Mouse (Mus musculus) heart, embryonic 13.5 days (tissue): ENCODE data around the gene 1700020D05Rik. TPM values are rescaled to one million over a fixed set of nuclear protein-coding genes. Genes with fewer than 3 reads are reported as not detected.

Experiments used
- ATAC-seq: fragments of 200-750 bp; cut with Nextera tagmentation; 2 replicates; pipeline ENCODE4 v1.8.0; 2017; ENCODE audit warnings: moderate TSS enrichment; ENCODE audit not compliant: insufficient number of reproducible peaks, low FRiP score, low TSS enrichment; ENCODE audit errors: extremely low read depth
- H3K27ac ChIP-seq: fragments of 300-500 bp; sonication (generic); replicated peaks from 2 replicates; pipeline ENCODE4 v1.5.1; 2015; ENCODE audit warnings: moderate library complexity, mild to moderate bottlenecking, inconsistent platforms
- H3K27me3 ChIP-seq: fragments of 300-500 bp; sonication (generic); replicated peaks from 2 replicates; pipeline ENCODE4 v1.6.1; 2015; ENCODE audit warnings: mild to moderate bottlenecking, inconsistent platforms
- H3K36me3 ChIP-seq: fragments of 300-500 bp; sonication (generic); 2 replicates; pipeline ENCODE4 v1.6.1; 2015; ENCODE audit warnings: mild to moderate bottlenecking, inconsistent platforms
- H3K4me1 ChIP-seq: fragments of 300-500 bp; sonication (generic); 2 replicates; pipeline ENCODE4 v1.6.1; 2015; ENCODE audit warnings: inconsistent platforms
- H3K4me2 ChIP-seq: fragments of 300-500 bp; sonication (generic); 2 replicates; pipeline ENCODE4 v1.6.1; 2015; ENCODE audit warnings: inconsistent platforms, mild to moderate bottlenecking, moderate library complexity
- H3K4me3 ChIP-seq: fragments of 300-500 bp; sonication (generic); 2 replicates; pipeline ENCODE4 v1.5.1; 2015; ENCODE audit warnings: moderate library complexity, mild to moderate bottlenecking, inconsistent platforms
- H3K9ac ChIP-seq: fragments of 300-500 bp; sonication (generic); 2 replicates; pipeline ENCODE4 v1.6.1; 2015; ENCODE audit warnings: inconsistent platforms, mild to moderate bottlenecking, moderate library complexity
- H3K9me3 ChIP-seq: fragments of 300-500 bp; sonication (generic); 2 replicates; pipeline ENCODE4 v1.6.1; 2016; ENCODE audit warnings: inconsistent platforms
- WGBS: fragments of 180-500 bp; shearing (Covaris S2); methylation state at CpG from one replicate; pipeline ENCODE4 v1.1.7; 2015; ENCODE audit warnings: mixed read lengths; 5-methylcytosine and 5-hydroxymethylcytosine counted together
- polyA plus RNA-seq: library from polyadenylated mRNA; unstranded; fragments of >200 nt; fragmentation: Nextera tagmentation; extraction: Ambion mirVana; gene quantifications from 2 replicates; pipeline ENCODE4 v1.2.1, GENCODE M21; 2015

The 1700020D05Rik gene
- not detected in 2 replicates for polyA plus RNA-seq

DNA sequence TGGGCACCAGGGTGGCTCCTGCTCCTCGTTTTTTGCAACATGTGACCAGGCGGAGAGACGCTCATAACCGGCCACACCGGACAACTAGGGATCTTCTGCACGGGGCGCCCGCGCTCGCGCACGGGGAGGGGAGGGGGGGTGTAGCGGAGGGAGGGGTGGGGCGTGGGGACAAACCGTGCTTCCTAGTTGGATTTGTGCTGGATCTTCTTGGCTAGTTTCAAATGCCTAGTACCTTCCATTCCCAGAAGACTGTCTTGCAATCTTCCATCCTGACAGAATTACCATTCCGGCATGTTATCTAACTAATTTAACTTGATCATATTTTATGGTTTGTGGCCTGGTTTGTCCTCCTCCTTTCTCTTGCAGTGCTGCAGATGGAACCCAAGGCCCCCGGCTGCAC lies at the start of gene 1700020D05Rik:
Gene 1700020D05Rik (minus strand): TSS at position 101 of the 400 bp plus-strand sequence.
- Histone ChIP-seq H3K9ac (no peak within 1 kb of the TSS), H3K9me3 (peaks cover 4% of the 10 kb centered on the region; the same call in 1 of the 2 replicates), H3K27ac (no peak within 1 kb of the TSS), H3K4me2 (no peak within 1 kb of the TSS), H3K36me3 (peaks cover 26% of the 10 kb centered on the region), H3K27me3 (no peaks in the 10 kb centered on the region), H3K4me1 (no peaks in the 10 kb centered on the region), H3K4me3 (no peak within 1 kb of the TSS)
- ATAC-seq = no peak
- WGBS = 54% methylated on average over 17 of the region's 17 CpGs

- Histone ChIP-seq H3K9ac (no peak overlapping the region), H3K9me3 (no peaks in the 10 kb centered on the region), H3K27ac (no peak overlapping the region), H3K4me2 (no peak overlapping the region), H3K36me3 (no peaks in the 10 kb centered on the region), H3K4me3 (no peak overlapping the region), H3K4me1 (no peaks in the 10 kb centered on the region; the same call in 1 of the 2 replicates), H3K27me3 (peaks cover 33% of the 10 kb centered on the region)
- 48% methylated on average over 4 of the region's 4 CpGs for whole genome bisulfite sequencing
- no peak for ATAC-seq
These were observed 44.0 kb upstream of the 1700020D05Rik start for GRCm38 (mm10) chr19:5547471-5548056.

DNA sequence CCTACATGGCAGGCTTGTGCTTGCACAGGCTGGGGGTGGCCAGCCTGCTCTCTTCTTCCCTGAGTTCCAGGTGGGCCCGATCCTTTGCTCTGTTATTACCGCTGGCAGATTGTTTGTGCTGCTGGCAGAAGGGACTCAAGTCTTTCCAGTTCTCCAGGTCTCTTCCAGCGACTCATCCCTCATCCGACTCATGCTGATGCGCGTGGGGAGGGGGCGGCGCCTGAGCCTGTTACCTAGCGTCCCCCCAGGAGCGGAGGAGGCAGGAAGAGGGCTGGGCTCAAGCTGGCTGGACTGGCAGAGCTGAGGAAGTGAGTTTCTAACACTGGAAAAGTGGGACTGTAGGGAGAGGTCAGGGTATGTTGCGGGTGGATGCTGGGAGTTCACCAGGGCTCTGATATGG lies 40.4 kb upstream of the 1700020D05Rik start:
- H3K9me3 ChIP-seq = no peaks in the 10 kb centered on the region
- H3K4me3 ChIP-seq = no peak overlapping the region
- ATAC-seq = no peak
- H3K4me2 ChIP-seq = no peak overlapping the region
- 51% methylated on average over 11 of the region's 11 CpGs for WGBS
- H3K36me3 ChIP-seq = no peaks in the 10 kb centered on the region
- H3K4me1 ChIP-seq = no peaks in the 10 kb centered on the region; the same call in 1 of the 2 replicates
- H3K9ac ChIP-seq = no peak overlapping the region
- H3K27ac ChIP-seq = no peak overlapping the region
- H3K27me3 ChIP-seq = peaks cover 9% of the 10 kb centered on the region; the same call in 1 of the 2 replicates

- H3K9me3 ChIP-seq = no peaks in the 10 kb centered on the region
- no peak overlapping the region for H3K4me3 ChIP-seq
- H3K9ac ChIP-seq = no peak overlapping the region
- WGBS = 79% methylated on average over 9 of the region's 9 CpGs
- H3K4me2 ChIP-seq = no peak overlapping the region
- ATAC-seq = no peak
- H3K36me3 ChIP-seq = no peaks in the 10 kb centered on the region
- peaks cover 13% of the 10 kb centered on the region; the same call in 1 of the 2 replicates for H3K27me3 ChIP-seq
- no peaks in the 10 kb centered on the region; the same call in 1 of the 2 replicates for H3K4me1 ChIP-seq
- no peak overlapping the region for H3K27ac ChIP-seq
These were observed 39.8 kb upstream of the 1700020D05Rik start for GRCm38 (mm10) chr19:5543362-5543761.

DNA sequence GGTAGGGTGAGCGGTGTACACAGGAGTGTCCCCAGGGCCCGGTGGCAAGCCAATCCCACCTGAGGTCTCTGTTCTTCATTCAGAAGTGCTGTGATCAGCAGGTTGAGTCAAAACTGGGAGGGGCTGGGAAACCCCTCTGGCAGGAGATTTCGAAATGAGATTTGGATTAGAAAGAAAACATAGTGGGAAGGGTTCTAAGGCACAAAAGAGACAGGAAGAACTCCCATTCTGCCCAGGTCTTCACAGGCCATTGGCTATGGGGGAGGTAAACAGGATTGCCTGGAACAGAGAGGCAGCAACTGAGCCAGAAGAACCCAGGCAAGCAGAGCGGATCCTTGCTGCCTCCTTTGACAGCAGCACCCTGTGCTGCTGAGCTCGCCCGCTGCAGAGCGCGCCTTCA lies 35.2 kb upstream of the 1700020D05Rik start:
- no peak overlapping the region for H3K27ac ChIP-seq
- no peak overlapping the region for H3K4me3 ChIP-seq
- H3K4me1 ChIP-seq = no peaks in the 10 kb centered on the region
- H3K36me3 ChIP-seq = no peaks in the 10 kb centered on the region
- H3K27me3 ChIP-seq = peaks cover 24% of the 10 kb centered on the region
- H3K9ac ChIP-seq = no peak overlapping the region
- WGBS = 62% methylated on average over 8 of the region's 8 CpGs
- no peak overlapping the region for H3K4me2 ChIP-seq
- no peak for ATAC-seq
- H3K9me3 ChIP-seq = no peaks in the 10 kb centered on the region

DNA sequence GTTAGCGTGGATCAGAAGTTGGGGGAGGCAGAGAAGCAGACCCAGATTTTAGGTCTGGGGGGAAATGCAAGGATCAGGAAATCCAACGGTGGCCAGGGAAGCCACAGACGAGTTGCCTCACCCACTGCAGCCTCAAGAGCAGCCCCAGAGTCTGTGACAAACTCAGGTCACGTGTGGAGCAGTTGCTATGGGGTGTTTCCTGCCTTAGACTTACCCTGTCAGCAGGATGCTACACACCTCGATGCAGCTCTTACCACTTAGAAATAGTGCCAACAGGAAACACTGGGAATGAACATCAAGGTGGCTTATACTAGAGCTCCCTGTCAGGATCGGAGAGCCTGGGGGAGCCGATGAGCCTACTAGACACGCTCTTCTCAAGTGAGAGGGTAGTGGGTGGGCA lies 28.9 kb upstream of the 1700020D05Rik start:
- Histone ChIP-seq H3K9me3 (no peaks in the 10 kb centered on the region), H3K9ac (peak overlapping the region; percentile 50; the same call in 1 of the 2 replicates), H3K4me3 (no peak overlapping the region), H3K4me1 (peaks cover 4% of the 10 kb centered on the region), H3K36me3 (no peaks in the 10 kb centered on the region), H3K27ac (no peak overlapping the region), H3K27me3 (peaks cover 38% of the 10 kb centered on the region), H3K4me2 (no peak overlapping the region)
- 60% methylated on average over 8 of the region's 8 CpGs for WGBS
- ATAC-seq = no peak

DNA sequence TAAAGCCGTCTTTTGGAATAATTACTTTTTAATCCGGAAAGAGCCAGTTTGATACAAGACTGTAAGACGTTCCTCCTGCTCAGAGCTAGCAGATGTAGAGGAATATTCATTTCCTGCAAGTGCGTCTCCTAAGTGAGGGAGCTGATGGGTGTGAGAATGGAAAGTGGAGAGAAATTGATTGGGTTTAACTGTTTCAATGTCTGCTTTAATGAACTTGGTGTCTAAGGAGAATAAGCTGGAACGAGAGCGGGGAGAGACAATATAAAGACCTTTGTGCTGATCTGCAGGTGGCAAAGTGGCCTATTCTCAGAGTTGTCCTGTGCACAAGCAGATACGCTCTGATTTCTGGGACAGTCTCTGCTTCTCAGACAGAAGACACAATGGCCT lies 26.5 kb upstream of the 1700020D05Rik start:
- ATAC-seq = no peak
- Histone ChIP-seq H3K4me3 (no peak overlapping the region), H3K27me3 (peaks cover 27% of the 10 kb centered on the region), H3K4me2 (peak overlapping the region; percentile 63; the same call in 1 of the 2 replicates), H3K27ac (no peak overlapping the region), H3K9ac (no peak overlapping the region), H3K4me1 (peaks cover 4% of the 10 kb centered on the region), H3K9me3 (no peaks in the 10 kb centered on the region), H3K36me3 (no peaks in the 10 kb centered on the region)
- WGBS = 66% methylated on average over 7 of the region's 7 CpGs

- H3K27ac ChIP-seq = no peak overlapping the region
- 0 out of 2 replicates have a peak overlapping the region, but pooled peaks have one; percentile 2 for H3K9ac ChIP-seq
- peak; percentile 82 for ATAC-seq
These were observed 25.9 kb upstream of the 1700020D05Rik start for GRCm38 (mm10) chr19:5529325-5530137.

DNA sequence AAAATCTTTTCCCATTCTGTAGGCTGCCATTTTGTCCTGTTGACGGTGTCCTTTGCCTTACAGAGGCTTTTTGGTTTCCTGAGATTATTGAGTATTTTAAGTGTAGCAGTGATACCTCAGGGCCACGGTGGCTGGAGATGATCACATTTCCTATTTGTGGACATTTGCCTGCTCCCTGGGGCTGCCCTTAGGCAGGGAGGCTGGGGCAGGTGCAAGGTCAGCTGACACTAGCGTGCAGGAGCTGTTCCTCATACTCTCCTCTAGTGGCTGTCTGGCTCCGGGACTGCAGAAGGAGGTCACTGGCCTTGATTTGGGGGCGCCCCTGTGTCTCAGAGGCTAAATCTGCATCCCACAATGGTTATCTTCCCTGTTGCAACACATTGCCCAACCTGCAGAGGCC lies 21.6 kb upstream of the 1700020D05Rik start:
- H3K36me3 ChIP-seq = no peaks in the 10 kb centered on the region
- H3K4me3 ChIP-seq = no peak overlapping the region
- no peak overlapping the region for H3K9ac ChIP-seq
- 63% methylated on average over 5 of the region's 5 CpGs for WGBS
- H3K4me1 ChIP-seq = peaks cover 4% of the 10 kb centered on the region
- no peak overlapping the region for H3K27ac ChIP-seq
- H3K9me3 ChIP-seq = no peaks in the 10 kb centered on the region
- no peak for ATAC-seq
- H3K27me3 ChIP-seq = peaks cover 3% of the 10 kb centered on the region
- H3K4me2 ChIP-seq = no peak overlapping the region

More at GRCm38 (mm10) chr19:5529325-5530137, 25.9 kb upstream of the 1700020D05Rik start:
- Histone ChIP-seq H3K9me3 (no peaks in the 10 kb centered on the region), H3K36me3 (no peaks in the 10 kb centered on the region), H3K4me1 (peaks cover 4% of the 10 kb centered on the region), H3K4me3 (peak overlapping the region; percentile 34), H3K27me3 (peaks cover 27% of the 10 kb centered on the region), H3K4me2 (peak overlapping the region; percentile 63)
- WGBS = 19% methylated on average over 20 of the region's 20 CpGs

DNA sequence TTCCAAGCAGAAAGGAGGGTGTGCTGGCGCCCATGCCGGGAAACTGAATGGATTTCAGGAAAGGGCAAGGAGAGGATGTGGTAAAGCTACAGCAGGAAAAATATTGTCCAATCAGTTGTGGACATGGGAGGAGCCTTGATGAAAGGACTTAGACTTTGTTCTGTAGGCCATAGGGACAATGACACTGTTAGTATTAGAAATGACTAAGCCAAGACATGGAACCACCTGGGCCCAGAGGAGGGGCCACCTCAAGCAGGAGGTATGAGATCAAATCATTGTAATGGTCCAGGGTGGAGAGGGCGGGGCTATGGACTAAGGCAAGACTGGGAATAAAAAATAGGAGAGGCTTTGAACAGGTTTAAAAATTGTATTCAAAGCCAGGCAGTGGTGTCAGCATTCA lies 15.1 kb upstream of the 1700020D05Rik start:
- Histone ChIP-seq H3K9ac (no peak overlapping the region), H3K36me3 (no peaks in the 10 kb centered on the region), H3K4me2 (no peak overlapping the region), H3K27me3 (no peaks in the 10 kb centered on the region), H3K4me1 (no peaks in the 10 kb centered on the region), H3K9me3 (no peaks in the 10 kb centered on the region), H3K27ac (no peak overlapping the region), H3K4me3 (no peak overlapping the region)
- no peak for ATAC-seq
- 75% methylated on average over 3 of the region's 3 CpGs for WGBS

GRCm38 (mm10) chr19:5516906-5517505 lies 13.4 kb upstream of the 1700020D05Rik start:
- no peak for ATAC-seq
- Histone ChIP-seq H3K9ac (no peak overlapping the region), H3K4me3 (no peak overlapping the region), H3K27ac (no peak overlapping the region), H3K27me3 (no peaks in the 10 kb centered on the region), H3K36me3 (no peaks in the 10 kb centered on the region), H3K4me2 (no peak overlapping the region), H3K9me3 (no peaks in the 10 kb centered on the region), H3K4me1 (peaks cover 10% of the 10 kb centered on the region)
- WGBS = 81% methylated on average over 8 of the region's 8 CpGs
